Mouse (Mus musculus) heart, adult 2 months (tissue): Measurements from ENCODE around the gene Glb1l2.

Experiments
- CTCF ChIP-seq: fragments of 200-600 bp; IDR thresholded peaks from 2 replicates; pipeline ENCODE4 v1.8.1; 2022; ENCODE audit warnings: antibody characterized with exemption, mild to moderate bottlenecking, moderate library complexity
- EP300 ChIP-seq: fragments of 200-500 bp; IDR thresholded peaks from 2 replicates; pipeline ENCODE4 v1.6.1; 2011; ENCODE audit warnings: low read depth, low read length, control low read depth; ENCODE audit not compliant: insufficient read depth

- TF ChIP-seq EP300 (no peak), CTCF (no peak)
Measured at GRCm38 (mm10) chr9:26792829-26793228, 13.4 kb downstream of the Glb1l2 start.
